Mouse (Mus musculus): ENCODE measurements around the gene Tmem37. TPM values are rescaled to one million over a fixed set of nuclear protein-coding genes. Genes with fewer than 3 reads are reported as not detected.

Tmem37 gene
- polyA plus RNA-seq, 1 experiment from 2014 or later: 7.4 TPM

- H3K9ac ChIP-seq (ENCODE audit: low read length): no peak overlapping the region
- ATAC-seq (ENCODE audit: insufficient read depth, low FRiP score, low TSS enrichment) (no peak), DNase-seq (ENCODE audit: low spot score) (no peak)
- no peaks in the 10 kb centered on the region for H3K36me3 ChIP-seq (ENCODE audit: control insufficient read depth, insufficient read depth, low read length)
- H3K27ac ChIP-seq (ENCODE audit: low read depth, low read length): no peak overlapping the region
- no peaks in the 10 kb centered on the region for H3K9me3 ChIP-seq (ENCODE audit: control insufficient read depth, low read length)
- 77% methylated on average over 6 of the region's 6 CpGs for WGBS
- H3K4me1 ChIP-seq (ENCODE audit: control insufficient read depth, insufficient read depth, low read length): no peaks in the 10 kb centered on the region
- no peak overlapping the region for H3K4me2 ChIP-seq (ENCODE audit: low read depth)
- no peaks in the 10 kb centered on the region for H3K27me3 ChIP-seq (ENCODE audit: control insufficient read depth, insufficient read depth, low read length)
- H3K4me3 ChIP-seq (ENCODE audit: low read depth, low read length): no peak overlapping the region
Observed at GRCm38 (mm10) chr1:120055475-120055874, 18.4 kb downstream of the Tmem37 start.

- Histone ChIP-seq H3K27ac (ENCODE audit: low read depth, low read length) (no peak overlapping the region), H3K4me2 (ENCODE audit: low read depth) (no peak overlapping the region), H3K9ac (ENCODE audit: low read length) (no peak overlapping the region), H3K9me3 (ENCODE audit: control insufficient read depth, low read length) (no peaks in the 10 kb centered on the region), H3K36me3 (ENCODE audit: control insufficient read depth, insufficient read depth, low read length) (no peaks in the 10 kb centered on the region), H3K4me3 (ENCODE audit: low read depth, low read length) (no peak overlapping the region), H3K27me3 (ENCODE audit: control insufficient read depth, insufficient read depth, low read length) (no peaks in the 10 kb centered on the region), H3K4me1 (ENCODE audit: control insufficient read depth, insufficient read depth, low read length) (no peaks in the 10 kb centered on the region)
- 84% methylated on average over 6 of the region's 6 CpGs for WGBS
- ATAC-seq (ENCODE audit: insufficient read depth, low FRiP score, low TSS enrichment): no peak
- no peak for DNase-seq (ENCODE audit: low spot score)
Observed at GRCm38 (mm10) chr1:120054997-120055396, 18.9 kb downstream of the Tmem37 start.

GRCm38 (mm10) chr1:120051070-120051469, 22.8 kb downstream of the Tmem37 start:
- WGBS: 38% methylated on average over 1 of the region's 1 CpGs
- DNase-seq (ENCODE audit: low spot score): no peak
- Histone ChIP-seq H3K36me3 (ENCODE audit: control insufficient read depth, insufficient read depth, low read length) (no peaks in the 10 kb centered on the region), H3K9ac (ENCODE audit: low read length) (no peak overlapping the region), H3K4me1 (ENCODE audit: control insufficient read depth, insufficient read depth, low read length) (no peaks in the 10 kb centered on the region), H3K4me3 (ENCODE audit: low read depth, low read length) (no peak overlapping the region), H3K9me3 (ENCODE audit: control insufficient read depth, low read length) (no peaks in the 10 kb centered on the region), H3K4me2 (ENCODE audit: low read depth) (no peak overlapping the region), H3K27me3 (ENCODE audit: control insufficient read depth, insufficient read depth, low read length) (no peaks in the 10 kb centered on the region), H3K27ac (ENCODE audit: low read depth, low read length) (no peak overlapping the region)
- ATAC-seq (ENCODE audit: insufficient read depth, low FRiP score, low TSS enrichment): no peak

DNA sequence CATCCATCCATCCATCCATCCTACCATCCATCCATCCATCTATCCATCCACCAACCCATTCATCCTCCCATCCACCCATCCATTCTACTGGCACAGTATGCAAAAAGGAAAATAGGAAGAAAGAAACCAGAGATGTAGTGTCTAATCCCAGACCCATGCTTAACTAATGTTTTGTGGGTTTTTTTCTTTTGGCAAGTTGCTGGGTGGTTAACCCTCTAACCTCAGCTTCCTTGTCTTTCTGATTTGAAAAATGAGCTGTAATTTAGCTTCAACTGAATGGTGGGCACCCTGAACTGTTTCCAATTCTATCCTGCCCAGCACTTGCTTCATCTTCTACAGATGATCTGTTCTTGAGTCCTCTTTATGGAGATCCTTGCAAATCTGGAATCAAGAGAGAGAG, 26.5 kb downstream of the Tmem37 start:
- DNase-seq (ENCODE audit: low spot score): no peak
- ATAC-seq (ENCODE audit: insufficient read depth, low FRiP score, low TSS enrichment): no peak

DNA sequence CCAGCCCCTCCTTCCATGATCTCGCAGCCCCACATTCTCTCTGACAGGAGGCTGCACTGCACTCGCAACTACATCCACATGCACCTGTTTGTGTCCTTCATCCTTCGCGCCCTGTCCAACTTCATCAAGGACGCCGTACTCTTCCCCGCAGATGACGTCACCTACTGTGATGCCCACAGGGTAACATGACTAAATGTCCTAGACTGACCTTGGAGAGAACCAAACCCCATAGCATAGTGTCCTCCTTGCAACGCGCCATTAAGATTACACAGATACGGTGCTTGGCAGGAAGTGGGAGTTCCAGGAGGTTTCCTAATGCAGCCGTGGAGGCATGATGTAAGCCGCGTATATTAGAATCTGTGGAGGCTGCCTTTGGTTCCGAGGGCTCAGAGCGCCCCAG, 29.3 kb downstream of the Tmem37 start:
- Histone ChIP-seq H3K4me3 (ENCODE audit: low read depth, low read length) (no peak overlapping the region), H3K36me3 (ENCODE audit: control insufficient read depth, insufficient read depth, low read length) (no peaks in the 10 kb centered on the region), H3K4me2 (ENCODE audit: low read depth) (no peak overlapping the region), H3K27me3 (ENCODE audit: control insufficient read depth, insufficient read depth, low read length) (no peaks in the 10 kb centered on the region), H3K4me1 (ENCODE audit: control insufficient read depth, insufficient read depth, low read length) (no peaks in the 10 kb centered on the region), H3K9me3 (ENCODE audit: control insufficient read depth, low read length) (no peaks in the 10 kb centered on the region), H3K9ac (ENCODE audit: low read length) (no peak overlapping the region), H3K27ac (ENCODE audit: low read depth, low read length) (no peak overlapping the region)
- ATAC-seq (ENCODE audit: insufficient read depth, low FRiP score, low TSS enrichment) (no peak), DNase-seq (ENCODE audit: low spot score) (no peak)
- 91% methylated on average over 16 of the region's 16 CpGs for WGBS

More for the DNA sequence above, 26.5 kb downstream of the Tmem37 start:
- H3K4me2 ChIP-seq (ENCODE audit: low read depth): no peak overlapping the region
- H3K27ac ChIP-seq (ENCODE audit: low read depth, low read length): no peak overlapping the region
- H3K4me3 ChIP-seq (ENCODE audit: low read depth, low read length): no peak overlapping the region
- no peaks in the 10 kb centered on the region for H3K4me1 ChIP-seq (ENCODE audit: control insufficient read depth, insufficient read depth, low read length)
- no peak overlapping the region for H3K9ac ChIP-seq (ENCODE audit: low read length)
- no peaks in the 10 kb centered on the region for H3K27me3 ChIP-seq (ENCODE audit: control insufficient read depth, insufficient read depth, low read length)
- no peaks in the 10 kb centered on the region for H3K36me3 ChIP-seq (ENCODE audit: control insufficient read depth, insufficient read depth, low read length)
- H3K9me3 ChIP-seq (ENCODE audit: control insufficient read depth, low read length): no peaks in the 10 kb centered on the region

GRCm38 (mm10) chr1:120042421-120042820, 31.5 kb downstream of the Tmem37 start:
- Histone ChIP-seq H3K4me3 (ENCODE audit: low read depth, low read length) (no peak overlapping the region), H3K9ac (ENCODE audit: low read length) (no peak overlapping the region), H3K4me2 (ENCODE audit: low read depth) (no peak overlapping the region), H3K36me3 (ENCODE audit: control insufficient read depth, insufficient read depth, low read length) (no peaks in the 10 kb centered on the region), H3K27me3 (ENCODE audit: control insufficient read depth, insufficient read depth, low read length) (no peaks in the 10 kb centered on the region), H3K27ac (ENCODE audit: low read depth, low read length) (no peak overlapping the region), H3K4me1 (ENCODE audit: control insufficient read depth, insufficient read depth, low read length) (no peaks in the 10 kb centered on the region), H3K9me3 (ENCODE audit: control insufficient read depth, low read length) (no peaks in the 10 kb centered on the region)
- WGBS: 76% methylated on average over 8 of the region's 8 CpGs
- no peak for DNase-seq (ENCODE audit: low spot score)
- no peak for ATAC-seq (ENCODE audit: insufficient read depth, low FRiP score, low TSS enrichment)

GRCm38 (mm10) chr1:120038594-120038993, 35.3 kb downstream of the Tmem37 start:
- H3K36me3 ChIP-seq (ENCODE audit: control insufficient read depth, insufficient read depth, low read length): no peaks in the 10 kb centered on the region
- H3K9me3 ChIP-seq (ENCODE audit: control insufficient read depth, low read length): no peaks in the 10 kb centered on the region
- no peak for ATAC-seq (ENCODE audit: insufficient read depth, low FRiP score, low TSS enrichment)
- H3K4me1 ChIP-seq (ENCODE audit: control insufficient read depth, insufficient read depth, low read length): no peaks in the 10 kb centered on the region
- H3K4me3 ChIP-seq (ENCODE audit: low read depth, low read length): no peak overlapping the region
- H3K9ac ChIP-seq (ENCODE audit: low read length): no peak overlapping the region
- WGBS: 86% methylated on average over 9 of the region's 9 CpGs
- no peak for DNase-seq (ENCODE audit: low spot score)
- H3K27me3 ChIP-seq (ENCODE audit: control insufficient read depth, insufficient read depth, low read length): no peaks in the 10 kb centered on the region
- H3K4me2 ChIP-seq (ENCODE audit: low read depth): no peak overlapping the region
- H3K27ac ChIP-seq (ENCODE audit: low read depth, low read length): no peak overlapping the region

- Histone ChIP-seq H3K27me3 (ENCODE audit: control insufficient read depth, insufficient read depth, low read length) (no peaks in the 10 kb centered on the region), H3K36me3 (ENCODE audit: control insufficient read depth, insufficient read depth, low read length) (no peaks in the 10 kb centered on the region), H3K4me3 (ENCODE audit: low read depth, low read length) (no peak overlapping the region), H3K27ac (ENCODE audit: low read depth, low read length) (no peak overlapping the region), H3K9me3 (ENCODE audit: control insufficient read depth, low read length) (no peaks in the 10 kb centered on the region), H3K4me2 (ENCODE audit: low read depth) (no peak overlapping the region), H3K9ac (ENCODE audit: low read length) (no peak overlapping the region), H3K4me1 (ENCODE audit: control insufficient read depth, insufficient read depth, low read length) (no peaks in the 10 kb centered on the region)
- 67% methylated on average over 9 of the region's 9 CpGs for WGBS
- ATAC-seq (ENCODE audit: insufficient read depth, low FRiP score, low TSS enrichment): no peak
- DNase-seq (ENCODE audit: low spot score): no peak
Observed at GRCm38 (mm10) chr1:120037021-120037683, 36.7 kb downstream of the Tmem37 start.

DNA sequence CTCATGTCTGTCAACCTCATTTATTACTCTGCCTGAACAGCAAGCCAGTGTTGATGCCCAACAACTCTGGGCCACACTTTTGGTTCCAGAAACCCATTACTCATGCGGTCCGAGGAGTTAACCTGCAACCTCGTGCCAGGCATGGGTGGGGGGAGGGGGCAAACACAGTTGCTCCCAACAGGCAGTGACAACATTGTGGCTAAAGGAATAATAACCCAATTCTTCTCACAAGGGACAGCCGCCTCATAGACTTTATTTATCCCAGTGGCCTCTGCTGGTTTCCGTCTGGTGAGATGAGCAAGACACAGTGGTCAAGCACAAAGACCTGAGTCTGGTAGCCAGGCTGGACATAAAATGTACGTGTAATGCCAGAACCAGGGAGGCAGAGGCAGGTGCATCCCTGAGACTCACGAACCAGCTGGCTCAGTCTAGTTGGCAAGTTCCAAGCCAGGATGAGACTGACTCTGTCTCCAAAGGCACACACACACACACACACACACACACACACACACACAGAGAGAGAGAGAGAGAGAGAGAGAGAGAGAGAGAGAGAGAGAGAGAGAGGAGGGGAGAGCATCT, 38.3 kb downstream of the Tmem37 start:
- Histone ChIP-seq H3K4me2 (ENCODE audit: low read depth) (no peak overlapping the region), H3K4me3 (ENCODE audit: low read depth, low read length) (no peak overlapping the region), H3K27me3 (ENCODE audit: control insufficient read depth, insufficient read depth, low read length) (no peaks in the 10 kb centered on the region), H3K9ac (ENCODE audit: low read length) (no peak overlapping the region), H3K4me1 (ENCODE audit: control insufficient read depth, insufficient read depth, low read length) (no peaks in the 10 kb centered on the region), H3K36me3 (ENCODE audit: control insufficient read depth, insufficient read depth, low read length) (no peaks in the 10 kb centered on the region), H3K27ac (ENCODE audit: low read depth, low read length) (no peak overlapping the region), H3K9me3 (ENCODE audit: control insufficient read depth, low read length) (no peaks in the 10 kb centered on the region)
- 78% methylated on average over 7 of the region's 7 CpGs for WGBS
- no peak for DNase-seq (ENCODE audit: low spot score)
- ATAC-seq (ENCODE audit: insufficient read depth, low FRiP score, low TSS enrichment): no peak
